Mouse (Mus musculus): Measurements from ENCODE around the gene Prima1.

GRCm38 (mm10) chr12:103205561-103205960, 36.4 kb downstream of the Prima1 start:
- TF ChIP-seq POLR2A (IDR thresholded peaks at IDR 0.05; ENCODE audit: low read depth, low read length) = no peak
- TF ChIP-seq CTCF (IDR thresholded peaks at IDR 0.05; ENCODE audit: extremely low read depth, insufficient read length, insufficient replicate concordance, low read depth, low read length) = no peak
